Mouse (Mus musculus): ENCODE results near the gene Tprgl. TPM values are rescaled to one million over a fixed set of nuclear protein-coding genes. Genes with fewer than 3 reads are reported as not detected.

Tprgl gene
- 100 to 1,000 TPM; 196 to 199 TPM for total RNA-seq (2021)
- long read RNA-seq, transcript Tprgl-201 (4 exons, 1,724 nt), result major isoform, 366 of 409 reads
- long read RNA-seq, transcript Tprgl-203 (2 exons, 947 nt), result minor isoform, 9 of 409 reads
- long read RNA-seq, partial matches to known transcripts, result 4 of 409 reads
- long read RNA-seq, other reads (novel, unspliced or antisense), result 29 of 409 reads

GRCm38 (mm10) chr4:154160538-154161390 lies at the start of gene Tprgl:
Gene Tprgl, minus strand, starts transcription at chr4:154160666.
- DNase-seq (ENCODE audit: low spot score in 2 of 2), result peak; percentile 95 to 98

GRCm38 (mm10) chr4:154209825-154210224 lies 49.4 kb upstream of the Tprgl start:
- DNase-seq (ENCODE audit: low spot score in 2 of 2), result no peak

- DNase-seq (ENCODE audit: low spot score in 2 of 2), result no peak
These were observed 48.6 kb upstream of the Tprgl start for GRCm38 (mm10) chr4:154209054-154209453.

GRCm38 (mm10) chr4:154207261-154207660 lies 46.8 kb upstream of the Tprgl start:
- peak; percentile 13 to 76 for DNase-seq (ENCODE audit: low spot score in 2 of 2)

- no peak for DNase-seq (ENCODE audit: low spot score in 2 of 2)
These were observed 44.9 kb upstream of the Tprgl start for GRCm38 (mm10) chr4:154205392-154205791.

- DNase-seq (ENCODE audit: low spot score in 2 of 2), result no peak
These were observed 44.1 kb upstream of the Tprgl start for GRCm38 (mm10) chr4:154204532-154204931.

- no peak for DNase-seq (ENCODE audit: low spot score in 2 of 2)
These were observed 41.0 kb upstream of the Tprgl start for GRCm38 (mm10) chr4:154201511-154201910.

GRCm38 (mm10) chr4:154198377-154198961 lies 38.0 kb upstream of the Tprgl start:
- no peak for DNase-seq (ENCODE audit: low spot score in 2 of 2)

- DNase-seq (ENCODE audit: low spot score in 2 of 2), result no peak
These were observed 37.5 kb upstream of the Tprgl start for GRCm38 (mm10) chr4:154197961-154198360.

- no peak for DNase-seq (ENCODE audit: low spot score in 2 of 2)
These were observed 28.5 kb upstream of the Tprgl start for GRCm38 (mm10) chr4:154188948-154189347.

GRCm38 (mm10) chr4:154186002-154186537 lies 25.6 kb upstream of the Tprgl start:
- no peak for DNase-seq (ENCODE audit: low spot score in 2 of 2)

- DNase-seq (ENCODE audit: low spot score in 2 of 2), result no peak
These were observed 24.5 kb upstream of the Tprgl start for GRCm38 (mm10) chr4:154185001-154185400.

GRCm38 (mm10) chr4:154183566-154183965 lies 23.1 kb upstream of the Tprgl start:
- DNase-seq (ENCODE audit: low spot score in 2 of 2), result no peak

- DNase-seq (ENCODE audit: low spot score in 2 of 2), result no peak
These were observed 20.5 kb upstream of the Tprgl start for GRCm38 (mm10) chr4:154181001-154181400.

GRCm38 (mm10) chr4:154177257-154177656 lies 16.8 kb upstream of the Tprgl start:
- no peak for DNase-seq (ENCODE audit: low spot score in 2 of 2)

GRCm38 (mm10) chr4:154171931-154172604 lies 11.6 kb upstream of the Tprgl start:
- DNase-seq (ENCODE audit: low spot score in 2 of 2), result no peak

GRCm38 (mm10) chr4:154171151-154171930 lies 10.9 kb upstream of the Tprgl start:
- no peak for DNase-seq (ENCODE audit: low spot score in 2 of 2)

- DNase-seq (ENCODE audit: low spot score in 2 of 2), result no peak
These were observed 10.2 kb upstream of the Tprgl start, which contains the start of gene Megf6 for GRCm38 (mm10) chr4:154170506-154171150. Gene Megf6, plus strand, starts transcription at chr4:154170730.

- no peak for DNase-seq (ENCODE audit: low spot score in 2 of 2)
These were observed 9.6 kb upstream of the Tprgl start for GRCm38 (mm10) chr4:154170021-154170420.

- DNase-seq (ENCODE audit: low spot score in 2 of 2), result peak in 1 of 2 experiments; percentile 52
These were observed 6.6 kb upstream of the Tprgl start for GRCm38 (mm10) chr4:154167053-154167452.
